Mouse (Mus musculus): ENCODE results near the gene Slc38a9.
A peak's percentile ranks its signal among the peaks of the same experiment; 100 is the strongest.

Gene Slc38a9

GRCm38 (mm10) chr13:112660574-112661381 lies at the start of gene Slc38a9:
Slc38a9 (plus strand) TSS chr13:112660751.
- peak; percentile 90 for DNase-seq (ENCODE audit: low read depth, low spot score)

GRCm38 (mm10) chr13:112621592-112621991 lies 39.0 kb upstream of the Slc38a9 start:
- no peak for DNase-seq (ENCODE audit: low read depth, low spot score)

- no peak for DNase-seq (ENCODE audit: low read depth, low spot score)
These were observed 36.9 kb upstream of the Slc38a9 start for GRCm38 (mm10) chr13:112623656-112624055.

- DNase-seq (ENCODE audit: low read depth, low spot score): no peak
These were observed 35.9 kb upstream of the Slc38a9 start for GRCm38 (mm10) chr13:112624622-112625021.

- DNase-seq (ENCODE audit: low read depth, low spot score): no peak
These were observed 35.0 kb upstream of the Slc38a9 start for GRCm38 (mm10) chr13:112625566-112625965.

GRCm38 (mm10) chr13:112635174-112635837 lies 25.2 kb upstream of the Slc38a9 start:
- no peak for DNase-seq (ENCODE audit: low read depth, low spot score)

- no peak for DNase-seq (ENCODE audit: low read depth, low spot score)
These were observed 24.1 kb upstream of the Slc38a9 start for GRCm38 (mm10) chr13:112636498-112636897.

- no peak for DNase-seq (ENCODE audit: low read depth, low spot score)
These were observed 21.4 kb upstream of the Slc38a9 start for GRCm38 (mm10) chr13:112639111-112639510.

- no peak for DNase-seq (ENCODE audit: low read depth, low spot score)
These were observed 17.7 kb upstream of the Slc38a9 start for GRCm38 (mm10) chr13:112642897-112643296.

GRCm38 (mm10) chr13:112644996-112645395 lies 15.6 kb upstream of the Slc38a9 start:
- DNase-seq (ENCODE audit: low read depth, low spot score): no peak

GRCm38 (mm10) chr13:112645529-112646186 lies 14.9 kb upstream of the Slc38a9 start:
- DNase-seq (ENCODE audit: low read depth, low spot score): no peak

- no peak for DNase-seq (ENCODE audit: low read depth, low spot score)
These were observed 9.4 kb upstream of the Slc38a9 start for GRCm38 (mm10) chr13:112651183-112651582.

GRCm38 (mm10) chr13:112652205-112652604 lies 8.3 kb upstream of the Slc38a9 start, which contains the start of gene Ddx4:
Ddx4 (minus strand) TSS chr13:112652475.
- no peak for DNase-seq (ENCODE audit: low read depth, low spot score)

GRCm38 (mm10) chr13:112659986-112660573 lies 471 bp upstream of the Slc38a9 start:
- DNase-seq (ENCODE audit: low read depth, low spot score): no peak

- DNase-seq (ENCODE audit: low read depth, low spot score): no peak
These were observed 1.1 kb downstream of the Slc38a9 start for GRCm38 (mm10) chr13:112661687-112662086.

GRCm38 (mm10) chr13:112666433-112667024 lies 6.0 kb downstream of the Slc38a9 start:
- DNase-seq (ENCODE audit: low read depth, low spot score): no peak

GRCm38 (mm10) chr13:112667215-112667614 lies 6.7 kb downstream of the Slc38a9 start:
- DNase-seq (ENCODE audit: low read depth, low spot score): no peak

GRCm38 (mm10) chr13:112671708-112672107 lies 11.2 kb downstream of the Slc38a9 start:
- no peak for DNase-seq (ENCODE audit: low read depth, low spot score)

GRCm38 (mm10) chr13:112672797-112673196 lies 12.2 kb downstream of the Slc38a9 start:
- no peak for DNase-seq (ENCODE audit: low read depth, low spot score)

- DNase-seq (ENCODE audit: low read depth, low spot score): peak; percentile 71
These were observed 13.4 kb downstream of the Slc38a9 start for GRCm38 (mm10) chr13:112673899-112674447.

GRCm38 (mm10) chr13:112678154-112678553 lies 17.6 kb downstream of the Slc38a9 start:
- DNase-seq (ENCODE audit: low read depth, low spot score): no peak

Measured in forelimb bud, embryonic 11.5 days (tissue).